Mouse (Mus musculus) liver, embryonic 12.5 days (tissue): ENCODE data around the gene Cfd. TPM values are rescaled to one million over a fixed set of nuclear protein-coding genes. Genes with fewer than 3 reads are reported as not detected.

ENCODE experiments used
- ATAC-seq: fragments of 200-750 bp; cut with Nextera tagmentation; 2 replicates; pipeline ENCODE4 v1.8.0; 2017; ENCODE audit warnings: moderate number of reproducible peaks, mild to moderate bottlenecking, moderate library complexity
- H3K27ac ChIP-seq: fragments of 300-500 bp; sonication (generic); 2 replicates; pipeline ENCODE4 v1.5.1; 2016; ENCODE audit warnings: mild to moderate bottlenecking
- H3K27me3 ChIP-seq: fragments of 300-500 bp; sonication (generic); replicated peaks from 2 replicates; pipeline ENCODE4 v1.6.1; 2016; ENCODE audit warnings: mild to moderate bottlenecking, moderate library complexity
- H3K36me3 ChIP-seq: fragments of 300-500 bp; sonication (generic); 2 replicates; pipeline ENCODE4 v1.6.1; 2016; ENCODE audit warnings: mild to moderate bottlenecking, moderate library complexity
- H3K4me1 ChIP-seq: fragments of 300-500 bp; sonication (generic); 2 replicates; pipeline ENCODE4 v1.6.1; 2016
- H3K4me2 ChIP-seq: fragments of 300-500 bp; sonication (generic); 2 replicates; pipeline ENCODE4 v1.6.1; 2016; ENCODE audit warnings: mild to moderate bottlenecking, moderate library complexity
- H3K4me3 ChIP-seq: fragments of 300-500 bp; sonication (generic); 2 replicates; pipeline ENCODE4 v1.5.1; 2016; ENCODE audit warnings: mild to moderate bottlenecking, moderate library complexity
- H3K9ac ChIP-seq: fragments of 300-500 bp; sonication (generic); 2 replicates; pipeline ENCODE4 v1.6.1; 2016; ENCODE audit warnings: mild to moderate bottlenecking, moderate library complexity
- H3K9me3 ChIP-seq: fragments of 300-500 bp; sonication (generic); replicated peaks from 2 replicates; pipeline ENCODE4 v1.6.1; 2016; ENCODE audit warnings: mild to moderate bottlenecking, moderate library complexity
- WGBS: fragments of 180-500 bp; shearing (Covaris S2); methylation state at CpG from one replicate; pipeline ENCODE4 v1.1.7; 2016; ENCODE audit not compliant: insufficient replicate concordance; 5-methylcytosine and 5-hydroxymethylcytosine counted together
- polyA plus RNA-seq: library from polyadenylated mRNA; unstranded; fragments of >200 nt; fragmentation: Nextera tagmentation; extraction: Ambion mirVana; gene quantifications from 2 replicates; pipeline ENCODE4 v1.2.1, GENCODE M21; 2016

Cfd gene
- polyA plus RNA-seq, 1 experiment from 2014 or later, result not detected

GRCm38 (mm10) chr10:79932736-79933135 is 42.1 kb downstream of the Cfd start:
- Histone ChIP-seq H3K4me1 (peaks cover 98% of the 10 kb centered on the region), H3K4me2 (peak overlapping the region; percentile 26; the same call in 1 of the 2 replicates), H3K9me3 (no peaks in the 10 kb centered on the region), H3K27me3 (no peaks in the 10 kb centered on the region), H3K4me3 (no peak overlapping the region), H3K36me3 (peaks cover 73% of the 10 kb centered on the region), H3K9ac (no peak overlapping the region), H3K27ac (peak overlapping the region; percentile 18; the same call in 1 of the 2 replicates)
- no peak for ATAC-seq
- WGBS, result 55% methylated on average over 8 of the region's 8 CpGs

GRCm38 (mm10) chr10:79933145-79933679 is 42.6 kb downstream of the Cfd start:
- 0 out of 2 replicates have a peak overlapping the region, but pooled peaks have one; percentile 4 for H3K9ac ChIP-seq
- 69% methylated on average over 9 of the region's 9 CpGs for WGBS
- ATAC-seq, result no peak
- 0 out of 2 replicates have a peak overlapping the region, but pooled peaks have one; percentile 26 for H3K4me2 ChIP-seq
- H3K4me3 ChIP-seq, result no peak overlapping the region
- no peaks in the 10 kb centered on the region for H3K9me3 ChIP-seq
- no peaks in the 10 kb centered on the region for H3K27me3 ChIP-seq
- H3K4me1 ChIP-seq, result peaks cover 98% of the 10 kb centered on the region
- 0 out of 2 replicates have a peak overlapping the region, but pooled peaks have one; percentile 18 for H3K27ac ChIP-seq
- H3K36me3 ChIP-seq, result peaks cover 78% of the 10 kb centered on the region

GRCm38 (mm10) chr10:79933861-79934260 is 43.2 kb downstream of the Cfd start:
- ATAC-seq, result no peak
- Histone ChIP-seq H3K27me3 (no peaks in the 10 kb centered on the region), H3K27ac (0 out of 2 replicates have a peak overlapping the region, but pooled peaks have one; percentile 18), H3K36me3 (peaks cover 82% of the 10 kb centered on the region), H3K4me3 (no peak overlapping the region), H3K4me1 (peaks cover 98% of the 10 kb centered on the region), H3K9me3 (no peaks in the 10 kb centered on the region), H3K9ac (0 out of 2 replicates have a peak overlapping the region, but pooled peaks have one; percentile 4), H3K4me2 (0 out of 2 replicates have a peak overlapping the region, but pooled peaks have one; percentile 6)
- 72% methylated on average over 6 of the region's 6 CpGs for WGBS

GRCm38 (mm10) chr10:79934272-79934721 is 43.6 kb downstream of the Cfd start:
- Histone ChIP-seq H3K36me3 (peaks cover 83% of the 10 kb centered on the region), H3K4me1 (peaks cover 98% of the 10 kb centered on the region), H3K9ac (no peak overlapping the region), H3K27me3 (no peaks in the 10 kb centered on the region), H3K4me3 (no peak overlapping the region), H3K27ac (peak overlapping the region; percentile 29; the same call in 1 of the 2 replicates), H3K4me2 (peak overlapping the region; percentile 6; the same call in 1 of the 2 replicates), H3K9me3 (no peaks in the 10 kb centered on the region)
- 65% methylated on average over 13 of the region's 13 CpGs for WGBS
- ATAC-seq, result no peak

GRCm38 (mm10) chr10:79934794-79935569 is 44.3 kb downstream of the Cfd start:
- Histone ChIP-seq H3K27me3 (no peaks in the 10 kb centered on the region), H3K36me3 (peaks cover 84% of the 10 kb centered on the region), H3K4me3 (no peak overlapping the region), H3K4me2 (no peak overlapping the region), H3K27ac (0 out of 2 replicates have a peak overlapping the region, but pooled peaks have one; percentile 29), H3K9me3 (no peaks in the 10 kb centered on the region), H3K4me1 (peaks cover 98% of the 10 kb centered on the region), H3K9ac (no peak overlapping the region)
- ATAC-seq, result no peak
- 86% methylated on average over 16 of the region's 16 CpGs for WGBS

- peak overlapping the region; percentile 9; the same call in 1 of the 2 replicates for H3K4me2 ChIP-seq
- H3K4me1 ChIP-seq, result peaks cover 92% of the 10 kb centered on the region
- no peak overlapping the region for H3K4me3 ChIP-seq
- no peak overlapping the region for H3K9ac ChIP-seq
- no peak for ATAC-seq
- peak overlapping the region; percentile 71 for H3K27ac ChIP-seq
- peaks cover 79% of the 10 kb centered on the region for H3K36me3 ChIP-seq
- whole genome bisulfite sequencing, result 63% methylated on average over 10 of the region's 10 CpGs
- H3K9me3 ChIP-seq, result no peaks in the 10 kb centered on the region
- H3K27me3 ChIP-seq, result no peaks in the 10 kb centered on the region
Measured at GRCm38 (mm10) chr10:79936284-79936910, 45.7 kb downstream of the Cfd start.

GRCm38 (mm10) chr10:79936911-79937441 is 46.3 kb downstream of the Cfd start:
- Histone ChIP-seq H3K27me3 (no peaks in the 10 kb centered on the region), H3K9me3 (no peaks in the 10 kb centered on the region), H3K36me3 (peaks cover 79% of the 10 kb centered on the region), H3K4me1 (peaks cover 92% of the 10 kb centered on the region), H3K27ac (peak overlapping the region; percentile 71), H3K9ac (no peak overlapping the region), H3K4me3 (no peak overlapping the region), H3K4me2 (peak overlapping the region; percentile 9)
- ATAC-seq, result 0 out of 2 replicates have a peak, but pooled peaks have one; percentile 5
- WGBS, result 72% methylated on average over 27 of the region's 27 CpGs

GRCm38 (mm10) chr10:79937775-79938526 is 47.3 kb downstream of the Cfd start:
- peak; percentile 44 for ATAC-seq
- peak overlapping the region; percentile 71 for H3K27ac ChIP-seq
- H3K4me1 ChIP-seq, result peaks cover 90% of the 10 kb centered on the region
- H3K9ac ChIP-seq, result no peak overlapping the region
- no peak overlapping the region for H3K4me3 ChIP-seq
- peaks cover 73% of the 10 kb centered on the region for H3K36me3 ChIP-seq
- no peaks in the 10 kb centered on the region for H3K27me3 ChIP-seq
- H3K9me3 ChIP-seq, result no peaks in the 10 kb centered on the region
- 70% methylated on average over 11 of the region's 11 CpGs for WGBS
- peak overlapping the region; percentile 15; the same call in 1 of the 2 replicates for H3K4me2 ChIP-seq

GRCm38 (mm10) chr10:79940749-79941148 is 50.1 kb downstream of the Cfd start:
- 32% methylated on average over 7 of the region's 7 CpGs for WGBS
- H3K9ac ChIP-seq, result no peak overlapping the region
- H3K36me3 ChIP-seq, result peaks cover 55% of the 10 kb centered on the region
- no peaks in the 10 kb centered on the region for H3K27me3 ChIP-seq
- H3K4me2 ChIP-seq, result no peak overlapping the region
- peak overlapping the region; percentile 10; the same call in 1 of the 2 replicates for H3K27ac ChIP-seq
- no peak overlapping the region for H3K4me3 ChIP-seq
- H3K9me3 ChIP-seq, result no peaks in the 10 kb centered on the region
- H3K4me1 ChIP-seq, result peaks cover 90% of the 10 kb centered on the region
- ATAC-seq, result no peak
